Mouse (Mus musculus) erythroblast, embryonic 14.5 days (primary cell): ENCODE data around the gene Cfap46. TPM values are rescaled to one million over a fixed set of nuclear protein-coding genes. Genes with fewer than 3 reads are reported as not detected.

ENCODE experiments used
- H3K27me3 ChIP-seq: 2 replicates; pipeline ENCODE4 v1.6.1; 2012; ENCODE audit warnings: inconsistent platforms; ENCODE audit not compliant: control insufficient read depth
- H3K36me3 ChIP-seq: 2 replicates; pipeline ENCODE4 v1.6.1; 2012; ENCODE audit warnings: mild to moderate bottlenecking, inconsistent platforms; ENCODE audit not compliant: control insufficient read depth
- H3K4me1 ChIP-seq: 2 replicates; pipeline ENCODE4 v1.6.1; 2012; ENCODE audit warnings: inconsistent platforms; ENCODE audit not compliant: control insufficient read depth
- H3K4me3 ChIP-seq: replicated peaks from 2 replicates; pipeline ENCODE3; 2012; ENCODE audit warnings: moderate library complexity, mild to moderate bottlenecking, inconsistent platforms
- H3K9me3 ChIP-seq: 2 replicates; pipeline ENCODE4 v1.6.1; 2012; ENCODE audit warnings: low read length, inconsistent platforms, mixed read lengths; ENCODE audit not compliant: control insufficient read depth
- GATA1 ChIP-seq: IDR thresholded peaks from 2 replicates; pipeline ENCODE4 v1.6.1; 2012; ENCODE audit warnings: low read length, inconsistent platforms, mixed read lengths
- TAL1 ChIP-seq: IDR thresholded peaks from 3 replicates; pipeline ENCODE4 v1.6.1; 2012; ENCODE audit warnings: low read length, inconsistent platforms, mixed read lengths
- polyA plus RNA-seq: library from polyadenylated mRNA; stranded (reverse); fragments of >175 nt; gene quantifications from 2 replicates; pipeline ENCODE4 v1.2.3, GENCODE M21; 2012

Cfap46 gene
- polyA plus RNA-seq, 1 experiment, result not detected

DNA sequence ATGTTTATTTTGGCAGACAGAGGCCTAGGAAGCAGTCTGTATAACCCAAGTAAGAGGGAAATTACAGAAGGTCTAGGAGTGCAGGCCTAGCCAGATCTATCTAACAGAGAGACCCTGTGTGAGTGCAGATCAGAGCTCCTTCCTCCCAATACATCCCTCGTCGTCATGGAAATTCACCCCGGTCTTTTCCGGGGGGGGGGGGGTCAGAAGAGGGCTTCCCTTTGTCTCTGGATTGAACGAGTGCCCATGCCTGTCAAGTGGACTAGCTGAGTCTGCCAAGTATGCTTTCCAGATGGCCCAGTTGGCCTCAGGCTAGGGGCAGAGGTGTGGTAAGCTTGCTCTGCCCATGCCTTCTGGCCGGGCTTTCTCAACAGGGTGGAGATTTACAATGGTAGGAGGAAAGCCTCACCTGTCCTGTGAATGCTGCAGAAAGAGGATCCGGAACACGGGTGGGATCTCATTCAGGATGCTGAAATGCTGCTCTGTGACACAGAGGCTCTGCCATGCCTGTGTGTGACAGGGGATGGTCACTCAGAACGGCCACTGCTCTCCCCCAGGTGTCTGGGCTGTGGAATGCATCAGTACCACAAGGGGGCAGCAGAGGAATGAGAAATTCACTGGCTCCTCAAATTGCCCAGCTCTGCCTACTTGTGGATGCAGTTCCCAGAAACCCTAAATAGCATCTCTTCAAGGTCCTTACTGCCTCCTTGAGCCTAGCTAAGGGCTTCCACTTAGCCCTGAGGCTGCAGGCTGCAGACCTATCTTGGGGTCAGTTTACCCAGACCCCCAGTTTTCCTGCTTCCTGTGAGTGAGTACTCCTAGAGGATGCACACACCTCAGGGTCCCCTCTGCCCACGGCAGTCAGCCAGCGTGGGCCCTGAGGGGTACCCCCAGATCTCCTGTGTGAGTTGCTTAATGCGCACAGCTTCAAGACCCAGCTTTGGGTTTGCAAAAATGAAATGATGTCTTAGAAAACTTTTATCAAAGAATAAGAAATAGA is 67.5 kb downstream of the Cfap46 start:
- H3K9me3 ChIP-seq, result no peaks in the 10 kb centered on the region

DNA sequence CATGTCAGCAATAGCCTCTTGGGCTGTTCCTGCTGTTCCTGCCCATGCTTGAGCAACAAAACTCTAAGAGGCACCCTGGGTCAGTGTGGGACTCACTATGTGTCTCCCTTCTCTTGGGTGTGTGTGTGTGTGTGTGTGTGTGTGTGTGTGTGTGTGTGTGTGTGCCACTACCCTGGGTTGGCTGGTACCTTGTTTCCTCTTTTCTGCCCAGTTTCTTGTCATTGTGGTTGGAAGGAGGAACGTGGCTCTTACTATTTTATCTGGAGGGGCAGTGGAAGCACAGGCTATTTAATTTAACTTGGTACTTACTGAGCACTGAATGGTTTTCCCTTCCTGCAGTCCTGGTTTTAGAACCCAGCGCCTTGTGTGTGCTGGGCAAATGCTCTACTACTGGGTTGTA is 73.3 kb downstream of the Cfap46 start:
- Histone ChIP-seq H3K4me1 (no peaks in the 10 kb centered on the region), H3K4me3 (no peak overlapping the region), H3K9me3 (no peaks in the 10 kb centered on the region), H3K36me3 (no peaks in the 10 kb centered on the region), H3K27me3 (no peaks in the 10 kb centered on the region)
- TF ChIP-seq TAL1 (no peak), GATA1 (no peak)

More for the DNA sequence above, 67.5 kb downstream of the Cfap46 start:
- no peak overlapping the region for H3K4me3 ChIP-seq
- no peaks in the 10 kb centered on the region for H3K36me3 ChIP-seq
- no peaks in the 10 kb centered on the region for H3K4me1 ChIP-seq
- no peaks in the 10 kb centered on the region for H3K27me3 ChIP-seq
- TF ChIP-seq TAL1 (no peak), GATA1 (no peak)

DNA sequence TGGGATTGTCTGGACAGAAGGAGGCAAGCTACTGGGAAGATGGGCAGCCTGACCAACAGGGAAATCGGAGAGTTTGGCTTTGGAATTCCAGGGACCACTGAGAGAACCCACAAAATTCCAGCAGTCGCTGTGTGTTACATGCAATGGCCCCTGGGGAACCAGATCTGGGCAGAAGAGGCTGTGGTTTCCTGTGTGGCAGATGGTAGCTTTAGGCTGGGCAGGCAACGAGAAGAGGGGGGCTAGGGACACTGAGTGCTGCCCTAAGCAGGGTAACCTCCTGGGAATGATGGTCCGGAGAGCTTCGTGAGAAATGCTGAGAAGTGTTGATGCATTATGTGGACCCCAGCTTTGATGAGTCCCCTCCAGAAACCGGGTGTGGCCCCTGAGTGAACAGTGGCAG is 87.8 kb downstream of the Cfap46 start:
- TF ChIP-seq GATA1 (no peak), TAL1 (no peak)
- H3K36me3 ChIP-seq, result no peaks in the 10 kb centered on the region
- H3K4me1 ChIP-seq, result no peaks in the 10 kb centered on the region
- H3K27me3 ChIP-seq, result 0 out of 2 replicates have a peak, but pooled peaks cover 2% of the 10 kb centered on the region
- no peak overlapping the region for H3K4me3 ChIP-seq
- H3K9me3 ChIP-seq, result no peaks in the 10 kb centered on the region

DNA sequence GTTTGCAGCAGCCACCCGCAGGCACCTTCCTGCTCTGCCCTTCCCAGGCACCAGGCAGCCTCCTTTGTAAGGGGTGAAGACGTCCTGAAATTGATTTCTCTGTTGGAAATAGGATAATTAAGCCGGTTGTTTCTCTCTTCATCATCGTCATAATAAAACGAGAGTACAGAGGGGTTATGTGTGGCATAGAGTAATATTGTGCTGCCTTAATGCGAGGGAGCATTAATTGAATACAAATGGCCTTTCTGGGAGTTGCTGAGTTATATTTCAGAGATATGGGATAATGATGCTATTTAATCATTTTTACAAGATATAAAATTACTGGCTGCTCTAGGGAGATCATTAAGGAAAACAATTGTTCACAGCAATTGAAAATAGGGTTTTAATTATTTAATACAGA is 88.3 kb downstream of the Cfap46 start:
- no peaks in the 10 kb centered on the region for H3K4me1 ChIP-seq
- H3K4me3 ChIP-seq, result no peak overlapping the region
- no peaks in the 10 kb centered on the region for H3K36me3 ChIP-seq
- TF ChIP-seq GATA1 (no peak), TAL1 (no peak)
- no peaks in the 10 kb centered on the region for H3K9me3 ChIP-seq
- 0 out of 2 replicates have a peak, but pooled peaks cover 2% of the 10 kb centered on the region for H3K27me3 ChIP-seq

DNA sequence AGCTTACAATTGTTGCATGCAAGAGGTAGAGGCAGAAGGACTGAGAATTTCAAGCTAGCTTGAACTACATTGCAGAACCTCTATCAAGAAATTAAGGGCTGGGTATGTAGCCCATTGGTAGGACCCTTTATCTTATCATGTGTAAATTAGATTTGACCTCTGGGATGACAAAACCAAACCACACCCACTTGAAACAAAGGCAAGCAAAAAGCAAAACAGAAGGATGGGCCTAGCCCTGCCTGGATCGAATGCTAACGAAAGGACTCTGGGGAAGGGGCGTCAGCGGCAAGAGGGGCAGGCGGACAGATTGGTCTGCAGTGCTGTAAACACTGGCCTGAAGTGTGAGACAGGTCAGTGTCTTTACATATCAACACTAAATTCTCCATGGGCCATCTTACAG is 92.3 kb downstream of the Cfap46 start:
- H3K9me3 ChIP-seq, result no peaks in the 10 kb centered on the region
- peaks cover 16% of the 10 kb centered on the region for H3K27me3 ChIP-seq
- no peak overlapping the region for H3K4me3 ChIP-seq
- H3K36me3 ChIP-seq, result no peaks in the 10 kb centered on the region
- TF ChIP-seq TAL1 (no peak), GATA1 (no peak)
- H3K4me1 ChIP-seq, result no peaks in the 10 kb centered on the region

DNA sequence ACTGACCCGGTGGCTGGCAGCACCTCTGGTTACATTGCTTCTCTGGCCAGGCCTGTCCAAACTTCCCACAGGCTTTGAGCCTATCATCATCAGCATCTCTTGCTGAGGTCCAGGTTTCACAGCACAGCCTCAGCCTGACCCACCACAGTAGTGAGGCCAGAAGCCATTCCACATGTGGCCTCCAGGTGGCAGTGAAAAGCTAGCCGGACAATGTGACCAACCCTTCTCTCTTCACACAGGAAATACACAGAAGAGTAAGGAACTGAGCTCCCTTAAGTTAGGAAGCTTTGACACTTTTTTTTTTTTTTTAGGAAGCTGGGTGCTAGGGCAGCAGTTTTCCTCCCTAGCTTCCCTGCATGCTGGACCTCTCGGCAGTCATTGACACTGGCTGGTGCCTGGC is 93.3 kb downstream of the Cfap46 start:
- Histone ChIP-seq H3K4me1 (no peaks in the 10 kb centered on the region), H3K4me3 (no peak overlapping the region), H3K9me3 (no peaks in the 10 kb centered on the region), H3K27me3 (peaks cover 26% of the 10 kb centered on the region), H3K36me3 (no peaks in the 10 kb centered on the region)
- TF ChIP-seq GATA1, result no peak
- no peak for TF ChIP-seq TAL1

DNA sequence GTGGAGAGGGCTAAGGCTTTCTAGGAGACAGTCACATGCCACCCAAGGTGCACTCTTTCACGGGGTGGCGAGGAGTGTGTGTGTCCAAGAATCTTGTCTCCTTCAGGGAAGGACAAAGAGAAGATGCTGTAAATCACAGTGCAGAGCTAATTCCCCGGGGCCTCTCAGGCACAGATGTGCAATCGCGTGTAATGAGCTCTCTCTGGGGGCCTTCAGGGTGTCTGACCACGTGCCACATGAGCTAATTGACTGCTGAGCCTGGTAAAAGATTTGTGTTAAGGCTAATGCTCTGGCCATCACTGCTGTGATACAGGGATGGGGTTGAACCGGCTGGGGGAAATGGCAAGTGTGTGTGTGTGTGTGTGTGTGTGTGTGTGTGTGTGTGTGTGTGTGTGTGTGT is 95.7 kb downstream of the Cfap46 start:
- H3K9me3 ChIP-seq, result no peaks in the 10 kb centered on the region
- H3K4me3 ChIP-seq, result no peak overlapping the region
- peaks cover 48% of the 10 kb centered on the region for H3K27me3 ChIP-seq
- H3K4me1 ChIP-seq, result no peaks in the 10 kb centered on the region
- H3K36me3 ChIP-seq, result no peaks in the 10 kb centered on the region
- TF ChIP-seq GATA1 (no peak), TAL1 (no peak)

DNA sequence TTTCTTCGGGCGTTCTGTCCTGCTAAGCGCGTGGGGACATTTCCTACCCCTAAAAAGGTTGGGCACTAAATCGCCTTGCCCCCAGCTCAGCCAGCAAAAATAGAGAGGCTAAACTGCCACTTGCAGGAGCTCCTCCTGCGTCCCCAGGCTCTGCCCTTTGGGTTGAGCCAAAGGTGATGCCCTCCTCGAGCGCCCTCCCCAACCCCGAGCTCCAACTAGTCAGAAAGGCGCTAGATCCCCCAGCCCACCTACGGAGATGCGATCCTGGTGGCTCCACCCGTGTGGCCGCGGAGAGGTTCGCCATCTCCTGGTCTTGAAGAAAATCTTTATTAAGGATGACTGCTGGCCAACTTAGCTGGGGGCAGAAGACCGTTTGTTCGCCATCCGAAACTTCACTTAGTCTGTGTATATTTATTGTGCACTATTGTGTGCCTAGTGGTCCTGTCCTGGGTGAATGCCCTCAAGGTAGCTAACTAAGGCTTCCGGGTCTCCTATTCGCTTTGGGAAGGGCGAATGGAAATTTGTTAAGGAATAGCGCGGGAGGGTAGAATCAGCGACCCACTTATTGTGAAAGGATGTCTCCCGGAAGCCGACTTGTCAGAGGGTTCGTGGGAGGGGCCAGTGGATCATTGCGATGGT is 98.3 kb downstream of the Cfap46 start:
- H3K4me1 ChIP-seq, result no peaks in the 10 kb centered on the region
- peaks cover 2% of the 10 kb centered on the region; the same call in 1 of the 2 replicates for H3K9me3 ChIP-seq
- peaks cover 74% of the 10 kb centered on the region for H3K27me3 ChIP-seq
- no peaks in the 10 kb centered on the region for H3K36me3 ChIP-seq
- H3K4me3 ChIP-seq, result no peak overlapping the region
- TF ChIP-seq GATA1 (no peak), TAL1 (no peak)
